Mouse (Mus musculus) CD4-positive helper T cell, adult 2 months (primary cell): ENCODE results near the gene Bphl.

Experiments
- DNase-seq: peaks from one replicate; pipeline ENCODE4 v3.0.0-alpha.2; 2012; ENCODE audit warnings: low read depth, missing footprints, low spot score

Bphl gene

GRCm38 (mm10) chr13:34037172-34038055 is at the start of gene Bphl:
TSS of gene Bphl (plus strand) at chr13:34037597.
- peak; percentile 91 for DNase-seq

GRCm38 (mm10) chr13:33989625-33990024 is 47.8 kb upstream of the Bphl start:
- DNase-seq = no peak

DNA sequence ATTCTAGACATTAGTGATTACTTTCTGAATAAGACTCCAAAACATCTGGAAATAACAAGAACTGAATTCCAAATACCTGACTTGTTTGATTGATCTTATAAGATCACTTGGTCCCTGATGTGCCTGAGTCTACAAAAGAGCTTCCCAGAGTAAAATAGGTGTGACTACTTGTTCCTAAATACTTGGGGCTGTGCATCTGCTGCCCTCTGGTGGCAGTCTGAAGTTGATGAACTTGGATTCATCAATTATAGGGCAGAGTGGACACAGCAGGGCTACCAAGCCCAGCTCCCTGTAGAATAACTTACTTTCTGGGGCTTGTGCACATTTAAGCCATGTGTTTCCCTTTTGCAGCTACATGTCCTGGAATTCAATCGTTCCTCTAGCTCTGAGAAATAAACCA is 42.2 kb upstream of the Bphl start:
- DNase-seq = peak; percentile 75

GRCm38 (mm10) chr13:34002058-34003006 is 35.1 kb upstream of the Bphl start, which contains the start of the genes Ripk1 and Serpinb6a:
TSS of gene Ripk1 (plus strand) at chr13:34002363.
TSS of gene Serpinb6a (minus strand) at chr13:34002794.
- peak; percentile 95 for DNase-seq

DNA sequence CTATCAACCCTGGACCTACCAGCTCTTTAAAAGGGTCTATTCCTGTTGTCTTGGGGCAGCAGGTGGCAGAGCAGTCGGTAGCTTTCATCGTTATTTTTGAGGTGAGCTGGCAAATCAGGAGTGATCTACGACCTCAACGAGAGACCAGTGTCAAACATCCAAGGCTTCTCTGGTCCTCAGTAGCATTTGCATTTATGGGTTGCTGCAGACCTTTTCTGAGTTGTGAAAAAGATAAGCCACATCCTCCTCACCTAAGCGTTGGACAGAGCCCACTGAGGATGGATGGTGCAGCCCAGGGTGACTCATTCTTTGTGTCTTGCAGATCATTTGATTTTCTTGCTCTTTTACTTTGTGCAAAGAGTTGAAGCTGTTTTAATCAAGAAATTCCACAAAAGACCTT is 34.3 kb upstream of the Bphl start:
- DNase-seq = no peak

GRCm38 (mm10) chr13:34007234-34007633 is 30.2 kb upstream of the Bphl start:
- no peak for DNase-seq

GRCm38 (mm10) chr13:34016927-34017569 is 20.3 kb upstream of the Bphl start:
- no peak for DNase-seq

GRCm38 (mm10) chr13:34018521-34018920 is 18.9 kb upstream of the Bphl start:
- DNase-seq = no peak

DNA sequence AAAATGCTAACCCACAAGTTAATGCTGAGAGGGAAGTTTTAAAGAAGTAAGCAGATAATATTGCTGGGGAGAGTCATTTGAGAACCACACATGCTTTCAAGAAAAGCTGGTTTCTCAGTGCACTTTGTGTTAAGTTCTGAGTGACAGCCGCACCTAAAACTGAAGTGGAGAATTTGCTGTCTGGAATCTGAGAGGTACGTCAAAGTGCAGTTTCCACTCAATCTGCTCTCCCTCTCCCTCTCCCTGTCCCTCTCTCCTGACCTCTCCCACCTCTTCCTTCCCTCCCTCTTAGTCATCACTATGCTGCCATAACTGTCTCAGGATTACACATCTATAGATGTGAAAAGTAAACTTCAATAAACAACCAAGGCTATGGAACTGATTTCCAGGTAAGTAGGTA is 15.4 kb upstream of the Bphl start:
- DNase-seq = no peak

GRCm38 (mm10) chr13:34032041-34032440 is 5.4 kb upstream of the Bphl start:
- no peak for DNase-seq

GRCm38 (mm10) chr13:34035424-34035823 is 2.0 kb upstream of the Bphl start:
- DNase-seq = no peak

DNA sequence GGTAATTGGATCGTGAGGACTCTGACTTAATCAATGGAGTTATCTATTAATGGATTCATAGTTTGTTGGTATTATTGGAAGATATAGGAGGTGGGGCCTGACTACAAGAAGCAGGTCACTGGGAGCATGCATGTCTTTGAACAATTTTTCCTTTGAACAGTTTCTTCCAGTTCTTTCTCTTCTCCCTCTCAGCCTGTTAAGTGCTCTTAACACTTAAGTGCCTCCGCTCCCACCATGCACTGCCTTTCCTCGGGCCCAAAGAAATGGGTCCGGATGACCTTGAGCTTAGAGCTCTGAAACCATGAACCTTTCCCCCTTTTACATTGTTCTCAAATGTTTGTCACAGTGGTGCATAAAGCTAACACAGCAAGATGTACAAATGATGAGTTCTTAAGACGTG is 671 bp upstream of the Bphl start:
- DNase-seq = no peak

DNA sequence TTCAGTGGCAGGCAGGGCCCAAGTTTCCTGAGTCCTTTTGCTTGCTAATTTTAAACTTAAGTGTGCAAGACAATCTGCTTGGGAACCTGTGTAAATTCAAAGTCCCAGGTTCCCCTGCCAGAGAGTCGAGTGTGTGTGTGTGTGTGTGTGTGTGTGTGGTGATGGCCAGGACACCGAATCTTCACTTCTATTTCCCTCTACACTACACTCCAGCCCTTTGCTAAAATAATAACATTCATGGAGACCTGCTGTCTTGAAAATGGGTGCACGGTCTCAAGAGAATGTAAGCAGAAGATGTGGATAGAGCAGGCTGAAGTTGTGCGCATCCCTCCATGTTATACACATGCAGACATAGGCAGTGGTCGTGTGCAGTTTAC is 647 bp downstream of the Bphl start:
- peak; percentile 24 for DNase-seq

DNA sequence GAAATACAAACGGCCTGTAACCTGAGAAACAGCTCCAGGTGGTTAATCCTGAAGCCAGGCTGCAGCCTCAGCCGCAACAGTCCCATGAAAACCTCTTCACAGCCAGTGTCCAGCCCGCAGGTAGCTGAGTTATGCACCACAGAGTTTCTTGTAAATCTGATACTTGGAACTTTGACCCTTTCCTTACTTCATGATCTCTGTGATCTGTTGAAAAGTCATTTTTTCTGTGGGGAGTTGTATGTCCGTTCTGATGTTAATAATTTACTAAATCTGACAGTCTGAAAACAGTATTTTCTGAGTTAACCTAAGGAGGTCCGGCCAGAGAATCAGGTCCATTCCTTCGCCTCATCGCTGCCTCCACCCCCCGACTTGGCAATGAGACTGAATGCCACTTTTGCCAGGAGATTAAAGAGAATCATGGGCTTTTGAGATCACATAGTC is 1.5 kb downstream of the Bphl start:
- no peak for DNase-seq

GRCm38 (mm10) chr13:34040091-34040490 is 2.7 kb downstream of the Bphl start:
- DNase-seq = no peak

- DNase-seq = no peak
Observed at GRCm38 (mm10) chr13:34043716-34044393, 6.5 kb downstream of the Bphl start.

DNA sequence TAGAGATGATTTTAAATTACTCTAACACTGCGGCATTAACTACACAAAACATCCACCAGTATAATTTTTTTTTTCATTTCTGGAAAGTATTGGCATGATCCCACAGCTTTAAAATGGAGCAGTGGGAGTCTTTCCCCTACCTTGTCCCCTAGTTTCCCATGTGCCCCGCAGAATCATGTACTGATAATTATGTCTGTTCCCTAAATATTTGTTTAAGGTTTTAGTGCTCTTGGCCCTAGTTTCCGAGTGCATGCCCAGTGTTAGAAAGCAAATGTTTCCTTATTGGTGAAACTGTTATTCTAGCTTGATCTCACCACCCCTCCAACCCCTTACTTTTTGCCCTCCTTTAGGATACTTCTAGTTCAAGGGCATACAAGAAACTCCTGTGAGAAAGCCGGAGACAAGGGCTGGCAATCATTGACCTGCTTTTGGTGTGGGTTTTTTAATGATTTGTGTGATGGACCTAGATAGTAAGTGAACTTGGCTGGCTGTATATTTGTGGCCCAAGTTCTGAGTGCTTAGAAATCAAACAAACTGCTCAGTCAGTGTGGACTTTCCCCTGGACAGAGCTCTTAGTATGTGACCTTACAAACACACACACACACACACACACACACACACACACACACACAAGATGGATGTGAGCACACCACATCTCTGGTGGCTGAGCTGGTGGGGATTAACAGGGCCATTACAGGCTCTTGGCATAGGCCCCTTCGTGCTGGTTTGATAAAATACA is 8.3 kb downstream of the Bphl start:
- DNase-seq = no peak

- peak; percentile 78 for DNase-seq
Observed at GRCm38 (mm10) chr13:34046421-34047012, 9.1 kb downstream of the Bphl start.

DNA sequence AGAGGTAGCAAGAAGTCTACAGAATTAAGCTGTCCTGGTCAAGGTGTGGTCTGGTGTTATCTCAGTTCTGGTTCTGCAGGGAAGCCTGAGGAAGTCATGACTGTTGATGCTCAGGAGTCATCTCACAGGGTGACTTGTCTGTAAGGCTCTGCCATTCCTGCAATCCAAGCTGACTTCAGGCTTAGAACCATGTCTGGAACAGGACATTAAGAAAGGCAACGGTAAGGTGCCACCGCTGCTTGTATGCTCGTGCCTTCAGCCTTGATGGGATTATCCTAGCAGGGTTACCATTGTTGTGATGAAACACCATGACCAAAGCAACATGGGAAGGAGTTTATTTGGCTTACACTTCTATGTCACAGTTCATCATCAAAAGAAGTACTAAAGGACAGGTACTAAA is 10.1 kb downstream of the Bphl start:
- no peak for DNase-seq

GRCm38 (mm10) chr13:34050479-34050878 is 13.1 kb downstream of the Bphl start:
- DNase-seq = no peak
